Mouse (Mus musculus): ENCODE data around the gene Mrps15. TPM values are rescaled to one million over a fixed set of nuclear protein-coding genes. Genes with fewer than 3 reads are reported as not detected.

Gene Mrps15
- polyA plus RNA-seq (2014; fragmentation: Nextera tagmentation; extraction: Ambion mirVana): 132 and 151 TPM in 2 replicates

- WGBS: under 1% methylated on average over 56 of the region's 56 CpGs
- Histone ChIP-seq H3K9me3 (ENCODE audit: control insufficient read depth, low read length) (no peaks in the 10 kb centered on the region), H3K4me2 (ENCODE audit: low read length) (peak within 1 kb of the TSS; percentile 83), H3K9ac (ENCODE audit: low read length) (peak within 1 kb of the TSS; percentile 88), H3K27me3 (ENCODE audit: control insufficient read depth, insufficient read depth, low read length) (no peaks in the 10 kb centered on the region), H3K27ac (replicated peaks in 1 of 2; ENCODE audit: control insufficient read depth in 1 of 2, insufficient read depth in 1 of 2, low read depth in 2 of 2, low read length in 2 of 2) (peak within 1 kb of the TSS; percentile 63 to 81), H3K36me3 (ENCODE audit: control insufficient read depth, insufficient read depth, low read length) (peaks cover 26% of the 10 kb centered on the region), H3K4me3 (ENCODE audit: control insufficient read depth in 1 of 2, insufficient read depth in 1 of 2, low read depth in 1 of 2, low read length in 2 of 2) (peak within 1 kb of the TSS; percentile 73 to 95), H3K4me1 (ENCODE audit: control insufficient read depth in 2 of 2, insufficient read depth in 2 of 2, low read length in 2 of 2) (peaks cover 5 to 9% of the 10 kb centered on the region in 2 experiments)
- ATAC-seq (ENCODE audit: insufficient number of reproducible peaks, insufficient read depth, low FRiP score, low read depth): peak; percentile 86
Observed at GRCm38 (mm10) chr4:126046851-126047585, at the start of gene Mrps15. Gene Mrps15 (plus strand): TSS chr4:126046925.

- no peaks in the 10 kb centered on the region for H3K27me3 ChIP-seq (ENCODE audit: control insufficient read depth, insufficient read depth, low read length)
- WGBS: 83% methylated on average over 2 of the region's 2 CpGs
- ATAC-seq (ENCODE audit: insufficient number of reproducible peaks, insufficient read depth, low FRiP score, low read depth): no peak
Observed at GRCm38 (mm10) chr4:125997826-125998225, 48.9 kb upstream of the Mrps15 start.

GRCm38 (mm10) chr4:126001311-126002199 lies 45.2 kb upstream of the Mrps15 start:
- no peaks in the 10 kb centered on the region for H3K36me3 ChIP-seq (ENCODE audit: control insufficient read depth, insufficient read depth, low read length)
- H3K4me2 ChIP-seq (ENCODE audit: low read length): no peak overlapping the region
- no peak overlapping the region for H3K4me3 ChIP-seq (ENCODE audit: control insufficient read depth in 1 of 2, insufficient read depth in 1 of 2, low read depth in 1 of 2, low read length in 2 of 2)
- no peaks in the 10 kb centered on the region for H3K4me1 ChIP-seq (ENCODE audit: control insufficient read depth in 2 of 2, insufficient read depth in 2 of 2, low read length in 2 of 2)
- no peak overlapping the region for H3K27ac ChIP-seq (replicated peaks in 1 of 2; ENCODE audit: control insufficient read depth in 1 of 2, insufficient read depth in 1 of 2, low read depth in 2 of 2, low read length in 2 of 2)
- 82% methylated on average over 12 of the region's 12 CpGs for WGBS
- no peaks in the 10 kb centered on the region for H3K27me3 ChIP-seq (ENCODE audit: control insufficient read depth, insufficient read depth, low read length)
- no peak overlapping the region for H3K9ac ChIP-seq (ENCODE audit: low read length)
- no peak for ATAC-seq (ENCODE audit: insufficient number of reproducible peaks, insufficient read depth, low FRiP score, low read depth)
- H3K9me3 ChIP-seq (ENCODE audit: control insufficient read depth, low read length): peaks cover 17% of the 10 kb centered on the region; the same call in 1 of the 2 replicates

More at GRCm38 (mm10) chr4:125997826-125998225, 48.9 kb upstream of the Mrps15 start:
- Histone ChIP-seq H3K4me3 (ENCODE audit: control insufficient read depth in 1 of 2, insufficient read depth in 1 of 2, low read depth in 1 of 2, low read length in 2 of 2) (no peak overlapping the region), H3K4me2 (ENCODE audit: low read length) (no peak overlapping the region), H3K36me3 (ENCODE audit: control insufficient read depth, insufficient read depth, low read length) (no peaks in the 10 kb centered on the region), H3K9ac (ENCODE audit: low read length) (no peak overlapping the region), H3K27ac (replicated peaks in 1 of 2; ENCODE audit: control insufficient read depth in 1 of 2, insufficient read depth in 1 of 2, low read depth in 2 of 2, low read length in 2 of 2) (no peak overlapping the region), H3K9me3 (ENCODE audit: control insufficient read depth, low read length) (peaks cover 17% of the 10 kb centered on the region; the same call in 1 of the 2 replicates), H3K4me1 (ENCODE audit: control insufficient read depth in 2 of 2, insufficient read depth in 2 of 2, low read length in 2 of 2) (no peaks in the 10 kb centered on the region)

- H3K9me3 ChIP-seq (ENCODE audit: control insufficient read depth, low read length): no peaks in the 10 kb centered on the region
- H3K27me3 ChIP-seq (ENCODE audit: control insufficient read depth, insufficient read depth, low read length): 0 out of 2 replicates have a peak, but pooled peaks cover 4% of the 10 kb centered on the region
- WGBS: 75% methylated on average over 7 of the region's 7 CpGs
- no peaks in the 10 kb centered on the region for H3K4me1 ChIP-seq (ENCODE audit: control insufficient read depth in 2 of 2, insufficient read depth in 2 of 2, low read length in 2 of 2)
- no peak overlapping the region for H3K4me3 ChIP-seq (ENCODE audit: control insufficient read depth in 1 of 2, insufficient read depth in 1 of 2, low read depth in 1 of 2, low read length in 2 of 2)
- no peaks in the 10 kb centered on the region for H3K36me3 ChIP-seq (ENCODE audit: control insufficient read depth, insufficient read depth, low read length)
- H3K27ac ChIP-seq (replicated peaks in 1 of 2; ENCODE audit: control insufficient read depth in 1 of 2, insufficient read depth in 1 of 2, low read depth in 2 of 2, low read length in 2 of 2): no peak overlapping the region
- H3K9ac ChIP-seq (ENCODE audit: low read length): no peak overlapping the region
- no peak overlapping the region for H3K4me2 ChIP-seq (ENCODE audit: low read length)
- no peak for ATAC-seq (ENCODE audit: insufficient number of reproducible peaks, insufficient read depth, low FRiP score, low read depth)
Observed at GRCm38 (mm10) chr4:126017676-126018332, 28.9 kb upstream of the Mrps15 start.

- Histone ChIP-seq H3K4me3 (ENCODE audit: control insufficient read depth in 1 of 2, insufficient read depth in 1 of 2, low read depth in 1 of 2, low read length in 2 of 2) (no peak overlapping the region), H3K4me2 (ENCODE audit: low read length) (no peak overlapping the region), H3K4me1 (ENCODE audit: control insufficient read depth in 2 of 2, insufficient read depth in 2 of 2, low read length in 2 of 2) (no peaks in the 10 kb centered on the region), H3K9me3 (ENCODE audit: control insufficient read depth, low read length) (no peaks in the 10 kb centered on the region), H3K27ac (replicated peaks in 1 of 2; ENCODE audit: control insufficient read depth in 1 of 2, insufficient read depth in 1 of 2, low read depth in 2 of 2, low read length in 2 of 2) (no peak overlapping the region), H3K27me3 (ENCODE audit: control insufficient read depth, insufficient read depth, low read length) (0 out of 2 replicates have a peak, but pooled peaks cover 4% of the 10 kb centered on the region), H3K36me3 (ENCODE audit: control insufficient read depth, insufficient read depth, low read length) (no peaks in the 10 kb centered on the region), H3K9ac (ENCODE audit: low read length) (no peak overlapping the region)
- ATAC-seq (ENCODE audit: insufficient number of reproducible peaks, insufficient read depth, low FRiP score, low read depth): no peak
- WGBS: 78% methylated on average over 11 of the region's 11 CpGs
Observed at GRCm38 (mm10) chr4:126018966-126019538, 27.7 kb upstream of the Mrps15 start.

- H3K27ac ChIP-seq (replicated peaks in 1 of 2; ENCODE audit: control insufficient read depth in 1 of 2, insufficient read depth in 1 of 2, low read depth in 2 of 2, low read length in 2 of 2): no peak within 1 kb of the TSS
- no peaks in the 10 kb centered on the region for H3K4me1 ChIP-seq (ENCODE audit: control insufficient read depth in 2 of 2, insufficient read depth in 2 of 2, low read length in 2 of 2)
- H3K27me3 ChIP-seq (ENCODE audit: control insufficient read depth, insufficient read depth, low read length): no peaks in the 10 kb centered on the region
- WGBS: 30% methylated on average over 16 of the region's 16 CpGs
- H3K4me3 ChIP-seq (ENCODE audit: control insufficient read depth in 1 of 2, insufficient read depth in 1 of 2, low read depth in 1 of 2, low read length in 2 of 2): no peak within 1 kb of the TSS
- no peaks in the 10 kb centered on the region for H3K9me3 ChIP-seq (ENCODE audit: control insufficient read depth, low read length)
- no peak within 1 kb of the TSS for H3K9ac ChIP-seq (ENCODE audit: low read length)
- ATAC-seq (ENCODE audit: insufficient number of reproducible peaks, insufficient read depth, low FRiP score, low read depth): no peak
- H3K4me2 ChIP-seq (ENCODE audit: low read length): no peak within 1 kb of the TSS
- no peaks in the 10 kb centered on the region for H3K36me3 ChIP-seq (ENCODE audit: control insufficient read depth, insufficient read depth, low read length)
Observed at GRCm38 (mm10) chr4:126024303-126024900, 22.3 kb upstream of the Mrps15 start, which contains the start of gene Csf3r. Gene Csf3r (plus strand): TSS chr4:126024550.
